Mouse (Mus musculus) neural tube, embryonic 15.5 days (tissue): ENCODE results near the gene Cltc. TPM values are rescaled to one million over a fixed set of nuclear protein-coding genes. Genes with fewer than 3 reads are reported as not detected.

ENCODE experiments used
- ATAC-seq: fragments of 200-750 bp; cut with Nextera tagmentation; 2 replicates; pipeline ENCODE4 v1.8.0; 2017; ENCODE audit warnings: mild to moderate bottlenecking, moderate TSS enrichment, moderate library complexity; ENCODE audit not compliant: low FRiP score
- H3K27ac ChIP-seq: fragments of 300-500 bp; sonication (generic); replicated peaks from 2 replicates; pipeline ENCODE4 v1.5.1; 2015; ENCODE audit warnings: mild to moderate bottlenecking, inconsistent platforms
- H3K27me3 ChIP-seq: fragments of 300-500 bp; sonication (generic); replicated peaks from 2 replicates; pipeline ENCODE4 v1.6.1; 2015; ENCODE audit warnings: inconsistent platforms
- H3K36me3 ChIP-seq: fragments of 300-500 bp; sonication (generic); 2 replicates; pipeline ENCODE4 v1.6.1; 2015; ENCODE audit warnings: inconsistent platforms
- H3K4me1 ChIP-seq: fragments of 300-500 bp; sonication (generic); 2 replicates; pipeline ENCODE4 v1.6.1; 2015; ENCODE audit warnings: inconsistent platforms
- H3K4me2 ChIP-seq: fragments of 300-500 bp; sonication (generic); 2 replicates; pipeline ENCODE4 v1.6.1; 2015; ENCODE audit warnings: inconsistent platforms, mild to moderate bottlenecking, moderate library complexity
- H3K4me3 ChIP-seq: fragments of 300-500 bp; sonication (generic); replicated peaks from 2 replicates; pipeline ENCODE4 v1.5.1; 2015; ENCODE audit warnings: mild to moderate bottlenecking, inconsistent platforms
- H3K9ac ChIP-seq: fragments of 300-500 bp; sonication (generic); replicated peaks from 2 replicates; pipeline ENCODE4 v1.6.1; 2015; ENCODE audit warnings: mild to moderate bottlenecking, inconsistent platforms
- H3K9me3 ChIP-seq: fragments of 300-500 bp; sonication (generic); replicated peaks from 2 replicates; pipeline ENCODE4 v1.6.1; 2016; ENCODE audit warnings: inconsistent platforms
- WGBS: fragments of 180-500 bp; shearing (Covaris S2); methylation state at CpG from one replicate; pipeline ENCODE4 v1.1.7; 2015; ENCODE audit warnings: mixed read lengths; 5-methylcytosine and 5-hydroxymethylcytosine counted together
- polyA plus RNA-seq: library from polyadenylated mRNA; unstranded; fragments of >200 nt; fragmentation: Nextera tagmentation; extraction: Ambion mirVana; gene quantifications from 2 replicates; pipeline ENCODE4 v1.2.1, GENCODE M21; 2015

The Cltc gene
- polyA plus RNA-seq, 1 experiment from 2014 or later = 153 TPM

- no peak overlapping the region for H3K27ac ChIP-seq
- no peak overlapping the region for H3K4me2 ChIP-seq
- ATAC-seq = no peak
- no peaks in the 10 kb centered on the region for H3K36me3 ChIP-seq
- no peak overlapping the region for H3K9ac ChIP-seq
- WGBS = 37% methylated on average over 3 of the region's 3 CpGs
- H3K27me3 ChIP-seq = no peaks in the 10 kb centered on the region
- no peak overlapping the region for H3K4me3 ChIP-seq
- H3K4me1 ChIP-seq = no peaks in the 10 kb centered on the region
- no peaks in the 10 kb centered on the region for H3K9me3 ChIP-seq
These were observed 103.9 kb downstream of the Cltc start for GRCm38 (mm10) chr11:86653446-86653845.

GRCm38 (mm10) chr11:86652578-86652979 is 104.8 kb downstream of the Cltc start:
- Histone ChIP-seq H3K9ac (no peak overlapping the region), H3K4me2 (no peak overlapping the region), H3K27me3 (no peaks in the 10 kb centered on the region), H3K27ac (no peak overlapping the region), H3K36me3 (no peaks in the 10 kb centered on the region), H3K4me3 (no peak overlapping the region), H3K4me1 (no peaks in the 10 kb centered on the region), H3K9me3 (no peaks in the 10 kb centered on the region)
- WGBS = 89% methylated on average over 4 of the region's 4 CpGs
- ATAC-seq = no peak

GRCm38 (mm10) chr11:86650676-86651075 is 106.7 kb downstream of the Cltc start:
- Histone ChIP-seq H3K27ac (no peak overlapping the region), H3K27me3 (no peaks in the 10 kb centered on the region), H3K4me2 (no peak overlapping the region), H3K9me3 (no peaks in the 10 kb centered on the region), H3K4me3 (no peak overlapping the region), H3K4me1 (no peaks in the 10 kb centered on the region), H3K36me3 (no peaks in the 10 kb centered on the region), H3K9ac (no peak overlapping the region)
- no peak for ATAC-seq
- 65% methylated on average over 6 of the region's 6 CpGs for WGBS

- no peak overlapping the region for H3K4me2 ChIP-seq
- H3K27ac ChIP-seq = no peak overlapping the region
- ATAC-seq = no peak
- no peaks in the 10 kb centered on the region for H3K36me3 ChIP-seq
- H3K9ac ChIP-seq = no peak overlapping the region
- H3K9me3 ChIP-seq = no peaks in the 10 kb centered on the region
- no peaks in the 10 kb centered on the region for H3K4me1 ChIP-seq
- WGBS = 97% methylated on average over 1 of the region's 1 CpGs
- H3K27me3 ChIP-seq = no peaks in the 10 kb centered on the region
- H3K4me3 ChIP-seq = no peak overlapping the region
These were observed 107.8 kb downstream of the Cltc start for GRCm38 (mm10) chr11:86649542-86649941.

GRCm38 (mm10) chr11:86647706-86648447 is 109.5 kb downstream of the Cltc start:
- no peak overlapping the region for H3K4me2 ChIP-seq
- WGBS = 88% methylated on average over 15 of the region's 15 CpGs
- peaks cover 6% of the 10 kb centered on the region; the same call in 1 of the 2 replicates for H3K36me3 ChIP-seq
- H3K27me3 ChIP-seq = no peaks in the 10 kb centered on the region
- H3K9ac ChIP-seq = no peak overlapping the region
- H3K27ac ChIP-seq = no peak overlapping the region
- ATAC-seq = no peak
- H3K4me3 ChIP-seq = no peak overlapping the region
- H3K4me1 ChIP-seq = no peaks in the 10 kb centered on the region
- H3K9me3 ChIP-seq = no peaks in the 10 kb centered on the region

GRCm38 (mm10) chr11:86646885-86647459 is 110.4 kb downstream of the Cltc start:
- no peak overlapping the region for H3K4me2 ChIP-seq
- no peak overlapping the region for H3K4me3 ChIP-seq
- 96% methylated on average over 3 of the region's 3 CpGs for WGBS
- H3K27me3 ChIP-seq = no peaks in the 10 kb centered on the region
- no peaks in the 10 kb centered on the region for H3K9me3 ChIP-seq
- ATAC-seq = no peak
- H3K36me3 ChIP-seq = peaks cover 11% of the 10 kb centered on the region
- H3K27ac ChIP-seq = no peak overlapping the region
- H3K4me1 ChIP-seq = no peaks in the 10 kb centered on the region
- no peak overlapping the region for H3K9ac ChIP-seq

GRCm38 (mm10) chr11:86646136-86646834 is 111.1 kb downstream of the Cltc start:
- WGBS = 65% methylated on average over 7 of the region's 7 CpGs
- no peak overlapping the region for H3K9ac ChIP-seq
- ATAC-seq = no peak
- H3K27me3 ChIP-seq = no peaks in the 10 kb centered on the region
- H3K9me3 ChIP-seq = no peaks in the 10 kb centered on the region
- no peak overlapping the region for H3K4me3 ChIP-seq
- no peaks in the 10 kb centered on the region for H3K4me1 ChIP-seq
- H3K36me3 ChIP-seq = peaks cover 11% of the 10 kb centered on the region
- H3K27ac ChIP-seq = no peak overlapping the region
- no peak overlapping the region for H3K4me2 ChIP-seq

- no peaks in the 10 kb centered on the region for H3K9me3 ChIP-seq
- no peak overlapping the region for H3K4me2 ChIP-seq
- H3K36me3 ChIP-seq = peaks cover 14% of the 10 kb centered on the region
- no peaks in the 10 kb centered on the region for H3K27me3 ChIP-seq
- no peak overlapping the region for H3K4me3 ChIP-seq
- no peak overlapping the region for H3K9ac ChIP-seq
- no peaks in the 10 kb centered on the region for H3K4me1 ChIP-seq
- 97% methylated on average over 4 of the region's 4 CpGs for WGBS
- H3K27ac ChIP-seq = no peak overlapping the region
- no peak for ATAC-seq
These were observed 112.8 kb downstream of the Cltc start for GRCm38 (mm10) chr11:86644553-86644952.

Other genes with a start within 250 kb of the Cltc start
- 55.9 and 58.2 TPM in 2 replicates for gene Rps6kb1, start 212.8 kb downstream of the Cltc start, polyA plus RNA-seq
- gene Tubd1, start 212.6 kb downstream of the Cltc start, polyA plus RNA-seq = 6.6 and 7.7 TPM in 2 replicates
- 126 and 132 TPM in 2 replicates for gene Vmp1, start 73.7 kb downstream of the Cltc start, polyA plus RNA-seq
- gene Ptrh2, start 73.6 kb downstream of the Cltc start, polyA plus RNA-seq = 30.9 TPM in 2 replicates
- 15.5 and 15.7 TPM in 2 replicates for gene Dhx40, start 50.2 kb upstream of the Cltc start, polyA plus RNA-seq
- gene Ypel2, start 236.1 kb upstream of the Cltc start, polyA plus RNA-seq = 3.4 and 4.1 TPM in 2 replicates